Mouse (Mus musculus) spleen, adult 12 weeks (tissue): Measurements from ENCODE around the gene H2afx.
"Not testable (repeated sequence)": the region's sequence is repeated elsewhere in the genome, so short reads cannot be mapped to it uniquely, and the experiment has no call there.

ENCODE experiments used
- DNase-seq: peaks from one replicate; pipeline ENCODE4 v3.0.0; 2022; ENCODE audit warnings: low spot score

The H2afx gene

DNA sequence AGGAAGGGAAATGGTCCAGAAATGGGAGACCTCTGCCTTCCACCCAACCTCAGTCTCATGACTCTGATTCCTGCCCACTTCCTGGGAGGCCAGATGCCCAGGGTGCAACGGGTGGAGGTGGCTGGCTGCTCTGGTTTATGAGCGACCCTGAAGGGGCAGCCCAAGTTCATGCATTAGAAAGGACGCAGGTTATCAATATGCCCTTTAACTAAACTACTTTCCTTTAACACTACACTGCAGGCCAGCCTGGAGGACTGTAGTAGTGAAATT lies 15.7 kb upstream of the H2afx start:
- no peak for DNase-seq

DNA sequence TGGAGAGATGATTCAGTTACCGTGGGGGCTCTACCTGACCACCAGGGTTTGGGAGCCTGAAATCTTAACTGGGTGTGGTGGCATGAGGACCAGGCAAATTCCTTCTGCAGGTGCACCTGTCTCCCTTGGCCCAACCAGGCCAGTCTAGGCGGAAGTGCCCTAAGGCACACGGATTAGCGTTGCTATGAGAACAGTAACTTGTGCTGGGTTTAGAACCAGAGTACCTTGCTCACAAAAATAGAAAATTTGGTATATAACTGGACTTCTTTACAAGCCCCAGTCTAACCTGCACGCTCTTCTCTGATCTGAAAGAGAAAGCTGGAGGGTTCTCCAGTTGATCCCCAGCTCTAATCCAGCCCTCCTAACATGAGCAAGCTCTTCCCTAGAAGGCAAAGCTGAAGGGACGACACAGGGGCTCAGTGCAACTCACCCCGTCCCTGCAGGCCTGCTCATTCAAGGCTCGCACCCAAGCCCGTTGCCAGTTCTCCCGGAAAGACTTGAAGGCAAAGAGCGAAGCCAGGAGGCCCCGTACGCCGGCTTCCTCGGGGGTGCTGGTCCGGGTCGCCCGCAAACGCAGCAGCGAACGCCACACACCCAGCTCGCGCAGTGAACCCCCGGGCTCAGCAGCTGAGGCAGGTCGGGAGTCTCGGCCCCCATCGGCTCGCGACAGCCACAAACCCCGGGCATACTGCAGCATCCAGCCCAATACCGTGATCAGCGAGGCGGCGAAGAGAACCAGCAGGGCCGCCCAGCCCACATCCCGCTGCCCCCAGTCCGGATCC lies 15.2 kb upstream of the H2afx start:
- DNase-seq, result no peak

DNA sequence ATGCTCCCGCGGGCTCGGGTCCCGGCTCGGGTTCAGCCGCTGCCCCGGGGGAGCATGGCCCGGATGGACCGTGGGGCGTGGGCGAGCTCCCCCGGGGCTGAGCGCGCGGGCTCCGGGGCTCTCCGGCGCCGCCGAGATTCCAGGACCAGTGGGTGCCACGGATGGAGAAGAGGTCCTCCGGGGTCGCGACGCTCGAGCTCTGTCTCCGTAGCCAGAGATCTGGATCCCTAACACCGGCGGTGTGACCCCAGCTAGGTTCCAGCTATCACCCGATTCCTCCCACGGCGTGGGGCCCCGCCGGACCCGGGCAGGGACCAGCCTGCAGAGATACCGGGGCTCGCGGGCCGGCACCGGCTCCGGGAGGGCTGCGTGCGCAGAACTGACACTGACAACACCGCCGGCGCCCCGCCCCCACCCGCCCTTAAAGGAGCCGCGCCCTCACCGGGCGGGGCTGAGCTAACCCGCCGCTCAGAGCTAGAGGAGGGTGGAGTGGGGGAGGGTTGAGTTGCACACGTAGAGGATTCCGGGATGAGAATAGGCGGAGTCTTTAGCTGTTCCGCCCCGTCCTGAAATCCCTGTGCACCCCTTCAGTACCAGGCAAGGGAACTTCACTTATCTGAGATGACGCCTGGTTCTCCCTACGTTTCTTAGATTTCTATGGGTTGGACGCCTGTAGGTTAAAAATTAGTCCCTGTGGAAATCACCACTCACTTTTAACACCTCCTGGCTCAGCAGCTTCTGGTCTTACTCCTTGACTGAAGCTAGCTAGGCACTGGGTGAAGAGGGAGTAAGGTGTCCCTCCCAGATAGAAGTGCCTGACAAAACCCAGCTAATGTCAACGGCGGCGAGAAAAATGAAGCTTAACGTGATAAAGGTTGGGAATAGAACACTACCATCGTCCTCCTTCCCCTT lies 14.4 kb upstream of the H2afx start, which contains the start of gene C2cd2l:
Gene C2cd2l (minus strand): TSS at position 399 of the 912 bp plus-strand sequence.
- peak; percentile 80 for DNase-seq

- DNase-seq, result no peak
These were observed 13.7 kb upstream of the H2afx start for GRCm38 (mm10) chr9:44320799-44321133.

GRCm38 (mm10) chr9:44323656-44324055 lies 10.8 kb upstream of the H2afx start:
- not testable (repeated sequence) for DNase-seq

- DNase-seq, result no peak
These were observed 10.3 kb upstream of the H2afx start for GRCm38 (mm10) chr9:44324147-44324546.

- DNase-seq, result not testable (repeated sequence)
These were observed 9.3 kb upstream of the H2afx start for GRCm38 (mm10) chr9:44325032-44325767.

DNA sequence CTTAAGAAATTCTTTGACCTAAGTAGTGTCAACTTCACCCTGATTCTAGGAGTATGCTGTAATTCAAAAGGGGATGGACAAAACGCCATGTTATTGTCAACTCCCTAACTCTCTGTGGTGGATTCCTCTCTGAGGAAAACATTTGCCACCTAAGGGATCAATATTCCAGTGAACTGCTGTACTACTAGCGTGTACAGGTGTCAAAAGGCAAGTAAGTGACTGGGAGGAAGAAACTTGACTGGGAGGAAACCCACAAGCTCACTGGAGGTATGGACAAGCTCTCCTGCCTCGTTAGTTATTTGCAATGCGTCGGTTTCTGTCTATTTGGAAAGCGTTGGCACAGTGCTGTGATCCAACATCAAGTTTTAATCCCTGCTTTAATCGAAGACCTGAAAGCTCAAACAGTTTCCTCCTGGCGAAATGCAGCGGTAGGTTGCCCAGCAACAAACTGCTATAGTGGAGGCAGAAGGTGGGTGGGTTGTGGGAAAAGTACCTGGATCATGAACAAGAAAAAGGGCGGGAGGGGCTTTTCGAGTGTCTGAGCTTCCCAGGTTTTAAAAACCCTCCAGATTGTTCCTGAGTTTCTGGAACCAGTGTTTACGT lies 8.6 kb upstream of the H2afx start, which contains the start of gene Dpagt1:
Gene Dpagt1 (plus strand): TSS at position 252 of the 603 bp plus-strand sequence.
- DNase-seq, result no peak

DNA sequence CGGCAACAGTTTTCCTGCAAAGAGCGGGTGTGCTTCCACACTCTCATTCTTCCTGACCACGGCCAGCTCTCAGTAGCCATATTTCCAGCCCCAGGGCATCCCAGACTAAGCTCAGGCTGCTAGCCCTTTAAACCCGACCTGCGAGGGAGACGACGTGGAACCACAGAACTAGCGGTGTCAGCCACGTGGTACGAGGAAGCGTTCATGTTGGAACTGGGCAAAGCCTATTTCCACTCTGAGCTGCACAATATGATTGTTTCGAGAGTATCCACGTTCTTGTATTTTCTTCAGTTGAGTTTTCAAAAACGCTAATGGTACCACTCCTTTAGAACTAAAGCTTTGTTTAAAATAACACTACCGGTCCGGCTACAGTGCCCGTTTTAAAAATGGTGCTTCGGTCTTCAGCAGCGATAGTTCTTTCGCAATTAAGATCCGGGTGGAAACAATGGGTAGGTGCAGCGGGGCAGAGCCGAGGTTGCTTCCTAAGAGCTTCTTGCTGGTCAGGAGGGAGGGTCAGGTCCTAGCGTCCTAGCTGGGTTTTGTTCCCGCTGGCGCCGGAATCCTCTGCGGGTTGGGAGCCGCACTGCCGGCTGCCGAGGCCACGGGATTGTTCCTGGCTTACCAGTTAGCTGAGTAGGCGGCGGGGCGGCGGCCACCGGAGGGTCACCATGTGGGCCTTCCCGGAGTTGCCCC lies 8.0 kb upstream of the H2afx start:
- DNase-seq, result peak; percentile 62

GRCm38 (mm10) chr9:44327064-44327711 lies 7.3 kb upstream of the H2afx start:
- no peak for DNase-seq

DNA sequence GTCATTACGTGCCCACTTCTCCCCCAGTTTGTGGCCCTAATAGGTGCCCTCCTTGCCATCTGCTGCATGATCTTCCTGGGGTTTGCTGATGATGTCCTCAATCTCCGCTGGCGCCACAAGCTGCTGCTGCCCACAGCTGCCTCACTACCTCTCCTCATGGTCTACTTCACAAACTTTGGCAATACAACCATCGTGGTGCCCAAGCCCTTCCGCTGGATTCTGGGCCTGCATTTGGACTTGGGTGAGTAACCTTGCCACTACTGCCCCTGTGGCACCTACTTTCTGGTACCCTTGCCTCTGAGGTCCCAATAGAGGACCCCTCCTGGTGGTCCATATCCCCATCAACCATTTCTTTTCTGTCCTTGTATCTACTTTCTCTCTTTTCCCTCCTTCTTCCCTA lies 6.6 kb upstream of the H2afx start:
- DNase-seq, result no peak

GRCm38 (mm10) chr9:44330736-44331135 lies 3.8 kb upstream of the H2afx start:
- no peak for DNase-seq

DNA sequence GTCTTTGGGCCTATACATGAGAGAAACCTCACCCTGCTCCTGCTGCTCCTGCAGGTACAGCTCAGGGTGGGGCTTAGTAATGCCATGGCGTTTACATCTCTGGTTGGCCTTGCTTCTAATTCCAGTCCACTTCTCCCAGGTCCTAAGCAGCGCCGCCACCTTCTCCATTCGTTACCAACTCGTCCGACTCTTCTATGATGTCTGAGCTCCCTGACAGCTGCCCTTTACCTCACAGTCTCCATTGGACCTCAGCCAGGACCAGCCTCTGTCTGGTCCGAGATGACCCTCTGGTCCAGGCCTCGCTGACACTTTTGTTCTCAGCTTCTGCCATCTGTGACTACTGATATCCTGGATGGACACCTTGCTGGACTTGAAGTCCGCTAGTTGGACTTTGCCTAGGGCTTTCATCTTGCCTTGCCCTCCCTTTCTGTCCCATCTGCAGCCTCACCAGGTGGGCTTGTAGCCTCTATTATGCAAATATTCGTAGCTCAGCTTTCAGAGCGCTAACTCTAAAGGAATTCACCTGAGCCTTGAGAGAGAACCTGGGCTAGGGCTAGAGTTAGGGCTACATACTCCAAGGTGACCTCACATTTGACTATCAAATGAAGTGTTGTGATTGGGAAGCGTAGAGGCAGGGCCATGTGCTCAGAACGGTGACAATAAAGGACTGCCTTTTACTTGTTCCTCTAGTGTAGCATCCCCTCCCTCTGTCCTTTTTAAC lies 1.4 kb upstream of the H2afx start:
- no peak for DNase-seq

- DNase-seq, result peak; percentile 66
These were observed 1.0 kb downstream of the H2afx start for GRCm38 (mm10) chr9:44335331-44336092.

DNA sequence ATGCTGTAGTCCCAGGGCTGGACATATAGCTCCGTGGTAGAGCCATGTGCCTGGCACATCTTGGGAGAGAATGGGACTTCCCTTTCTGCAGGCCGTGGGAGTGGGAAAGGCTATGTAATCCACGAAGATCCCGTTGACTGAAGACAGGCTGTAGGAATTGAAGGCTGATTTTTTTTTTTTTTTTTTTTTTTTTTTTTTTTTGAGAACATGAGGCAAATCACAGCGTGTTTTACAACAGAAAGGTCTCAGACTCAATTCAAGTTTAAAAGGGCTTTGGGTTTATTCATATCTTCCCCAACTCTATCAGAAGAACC lies 1.6 kb downstream of the H2afx start:
- no peak for DNase-seq

DNA sequence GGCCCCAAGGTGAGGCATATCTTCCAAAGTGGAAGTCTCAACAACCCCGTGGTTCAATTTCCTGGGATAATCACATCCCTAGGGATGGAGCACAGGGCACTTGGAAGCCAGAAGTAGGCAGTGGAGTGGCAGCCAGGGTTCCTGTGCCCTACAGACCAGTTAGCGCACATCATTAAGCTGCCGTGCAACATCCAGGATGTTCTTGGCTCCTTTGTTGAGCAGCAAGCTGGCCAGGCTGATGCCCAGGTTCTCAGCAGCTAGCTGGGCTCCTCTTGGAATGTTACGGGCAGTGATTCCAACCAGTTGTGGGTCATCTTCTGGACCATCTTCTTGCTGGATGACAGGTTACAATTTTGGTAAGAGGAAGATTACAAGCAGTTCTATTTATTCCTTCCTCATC lies 2.0 kb downstream of the H2afx start:
- DNase-seq, result not testable (repeated sequence)

GRCm38 (mm10) chr9:44336964-44337363 lies 2.5 kb downstream of the H2afx start:
- DNase-seq, result no peak

DNA sequence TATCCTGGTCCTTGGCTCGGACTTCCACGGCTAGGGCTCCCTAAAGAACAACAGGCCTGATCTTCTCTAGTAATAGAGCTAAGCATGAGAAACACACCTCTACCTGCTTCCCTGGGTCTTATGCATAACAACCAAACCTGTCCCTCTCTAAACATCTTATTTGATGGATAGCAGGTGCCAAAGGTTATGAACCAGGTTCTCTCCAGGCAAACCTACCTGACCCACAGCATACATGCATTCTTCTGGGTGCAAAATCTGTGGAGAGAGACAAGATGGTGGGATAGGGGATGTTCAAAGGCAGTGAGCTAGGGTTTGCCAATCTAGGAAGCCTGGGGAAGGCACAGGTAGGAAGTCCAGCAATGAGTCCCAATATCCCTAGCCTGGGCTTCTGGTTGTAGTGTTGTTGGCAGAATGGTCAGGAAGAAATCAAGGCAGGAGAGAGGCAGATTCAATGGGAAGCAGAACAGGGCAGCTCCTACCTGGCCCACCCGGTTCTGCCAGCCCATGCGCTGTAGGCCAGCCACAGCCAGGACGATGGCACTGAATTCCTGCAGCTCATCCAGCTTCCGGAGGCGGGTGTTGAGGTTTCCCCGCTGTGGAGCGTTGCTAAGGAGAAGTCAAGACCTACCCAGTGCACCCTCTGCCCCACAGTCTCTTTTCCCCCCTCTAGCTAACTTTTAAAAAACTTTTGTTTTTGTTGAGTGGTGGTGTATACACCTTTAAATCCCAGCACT lies 3.1 kb downstream of the H2afx start:
- DNase-seq, result no peak

DNA sequence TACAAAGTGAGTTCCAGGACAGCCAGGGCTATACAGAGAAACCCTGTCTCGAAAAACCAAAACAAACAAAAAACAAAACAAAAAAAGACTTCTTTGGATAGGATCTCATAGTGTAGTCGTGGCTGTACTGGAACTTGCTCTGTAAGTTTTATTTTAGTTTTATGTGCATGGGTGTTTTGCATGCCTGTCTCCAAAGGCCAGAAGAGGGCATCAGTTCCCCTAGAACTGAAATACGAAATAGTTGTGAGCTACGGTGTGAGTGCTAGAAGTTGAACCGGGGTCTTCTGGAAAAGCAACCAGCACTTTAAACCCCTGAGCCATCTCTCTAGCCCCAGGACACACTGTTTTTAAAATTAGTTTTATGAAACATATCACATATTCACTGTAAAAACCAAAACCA lies 4.1 kb downstream of the H2afx start:
- no peak for DNase-seq
